12 mouse cellular contexts compared by ENCODE assay signal in the genomic region with DNA sequence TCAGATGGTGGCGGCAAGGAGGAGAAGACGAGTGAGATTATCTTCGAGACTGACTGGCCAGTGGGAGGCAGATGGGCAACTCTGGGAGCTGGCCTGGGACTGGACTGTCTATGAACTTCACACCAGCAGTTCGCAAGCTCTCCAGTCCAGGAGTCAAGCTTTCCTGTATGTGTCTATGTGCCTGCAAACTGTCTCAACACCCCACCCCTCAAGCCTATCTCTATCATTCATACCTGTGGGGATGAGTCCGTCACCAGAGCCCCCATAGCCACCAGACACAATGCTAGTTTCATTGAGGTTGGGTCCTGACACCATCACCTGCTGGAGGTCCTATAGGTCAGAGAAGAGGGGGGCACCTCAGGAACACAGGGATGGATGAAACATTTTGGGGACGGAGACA. TPM values are rescaled to one million over a fixed set of nuclear protein-coding genes. Genes with fewer than 3 reads are reported as not detected.
DNase-seq lines count a peak whose midpoint lies in the region; ATAC-seq and TF ChIP-seq lines count a peak whose summit lies in the region.
"Had no signal": no experiment of that assay in that cellular context is flagged by ENCODE, and none has a peak within 500 bp of the region (broad histone marks: within the 10 kb centered on the region; RNA-seq: fewer than 3 reads in every experiment).

No protein-coding gene starts in this region.

- ATAC-seq in heart, postnatal 0 days (ENCODE audit: insufficient read depth, low read depth), result no peak
- ATAC-seq in lung, embryonic 15.5 days (ENCODE audit: borderline replicate concordance, extremely low read depth, low FRiP score, low TSS enrichment), result no peak

- H3K4me3 ChIP-seq in heart, postnatal 0 days (ENCODE audit: low read depth, low read length), result no peak overlapping the region
- H3K4me3 ChIP-seq in lung, embryonic 15.5 days, result no peak overlapping the region
- H3K4me3 ChIP-seq in myocyte, result peak overlapping the region; percentile 96

- H3K27me3 ChIP-seq in heart, postnatal 0 days (ENCODE audit: control insufficient read depth, insufficient read depth, low read length), result no peaks in the 10 kb centered on the region
- no peaks in the 10 kb centered on the region for H3K27me3 ChIP-seq in lung, embryonic 15.5 days
- no peaks in the 10 kb centered on the region for H3K27me3 ChIP-seq in myocyte (ENCODE audit: control insufficient read depth, insufficient read depth, insufficient read length)

- H3K79me2 ChIP-seq in myocyte (ENCODE audit: control insufficient read depth, insufficient read depth), result peaks cover 25% of the 10 kb centered on the region

- H3K9ac ChIP-seq in heart, postnatal 0 days (replicated peaks; ENCODE audit: low read depth, low read length), result no peak overlapping the region
- no peak overlapping the region for H3K9ac ChIP-seq in lung, embryonic 15.5 days
- H3K9ac ChIP-seq: midbrain, embryonic 12.5 days had no signal

- no peak overlapping the region for H3ac ChIP-seq in myocyte (ENCODE audit: control insufficient read depth, insufficient read length)

- TF ChIP-seq EP300 in heart, postnatal 0 days (IDR thresholded peaks at IDR 0.05; ENCODE audit: low read depth), result no peak

- DNase-seq in cerebellum, adult 8-10 months, result peak; percentile 25
- DNase-seq in cerebellum, postnatal 4 days (ENCODE audit: low spot score in 2 of 2), result no peak
- DNase-seq in heart, postnatal 0 days (ENCODE audit: low spot score), result no peak
- DNase-seq in heart, adult 8-10 months (ENCODE audit: low spot score), result no peak
- no peak for DNase-seq in lung, postnatal 36 days
- no peak for DNase-seq in retina, embryonic 14.5 days (ENCODE audit: low spot score)
- DNase-seq: kidney, adult 18-20 months had no signal

- 0 out of 2 replicates have a peak overlapping the region, but pooled peaks have one; percentile 74 for H3K27ac ChIP-seq in heart, postnatal 0 days (ENCODE audit: low read depth)
- no peak overlapping the region for H3K27ac ChIP-seq in lung, embryonic 15.5 days
- H3K27ac ChIP-seq: left cerebral cortex, adult 2 months; midbrain, embryonic 12.5 days had no signal

- H3K9me3 ChIP-seq in heart, postnatal 0 days (replicated peaks; ENCODE audit: control insufficient read depth, low read length), result no peaks in the 10 kb centered on the region
- no peaks in the 10 kb centered on the region for H3K9me3 ChIP-seq in lung, embryonic 15.5 days
- H3K9me3 ChIP-seq: midbrain, embryonic 12.5 days had no signal

- TF ChIP-seq CTCF in heart, postnatal 0 days (IDR thresholded peaks at IDR 0.05; ENCODE audit: low read depth), result no peak

- H3K4me2 ChIP-seq in heart, postnatal 0 days (ENCODE audit: low read depth, low read length), result peak overlapping the region; percentile 92; the same call in 1 of the 2 replicates
- H3K4me2 ChIP-seq in lung, embryonic 15.5 days, result peak overlapping the region; percentile 90; the same call in 1 of the 2 replicates
- H3K4me2 ChIP-seq in myocyte (ENCODE audit: low read depth), result peak overlapping the region; percentile 96

- no peak for TF ChIP-seq POLR2A in myocyte (IDR thresholded peaks at IDR 0.05; ENCODE audit: insufficient read length, low read depth)

- peaks cover 40% of the 10 kb centered on the region for H3K36me3 ChIP-seq in heart, postnatal 0 days (replicated peaks; ENCODE audit: control insufficient read depth, insufficient read depth, low read length)
- H3K36me3 ChIP-seq in lung, embryonic 15.5 days, result peaks cover 36% of the 10 kb centered on the region
- H3K36me3 ChIP-seq in myocyte (ENCODE audit: control insufficient read depth, insufficient read depth), result peaks cover 11% of the 10 kb centered on the region

- 84% methylated on average over 6 of the region's 6 CpGs for WGBS in heart, postnatal 0 days
- WGBS in lung, embryonic 15.5 days, result 90% methylated on average over 6 of the region's 6 CpGs

- H3K4me1 ChIP-seq in heart, postnatal 0 days (ENCODE audit: control insufficient read depth, insufficient read depth), result peaks cover 31% of the 10 kb centered on the region
- peaks cover 36% of the 10 kb centered on the region for H3K4me1 ChIP-seq in lung, embryonic 15.5 days

TF ChIP-seq in myocyte, 11 proteins besides CTCF, POLR2A, EP300 and RAD21:
- TF ChIP-seq MAX (IDR thresholded peaks at IDR 0.05; ENCODE audit: low read depth), result no peak
- TF ChIP-seq REST (IDR thresholded peaks at IDR 0.05; ENCODE audit: insufficient read depth, insufficient read length), result no peak
- TF ChIP-seq E2F4 (IDR thresholded peaks at IDR 0.05; ENCODE audit: insufficient read depth), result no peak
- no peak for TF ChIP-seq MYOD1 (IDR thresholded peaks at IDR 0.05; ENCODE audit: control insufficient read depth in 1 of 3, insufficient read length in 2 of 3, low read depth in 2 of 3)
- TF ChIP-seq SRF (IDR thresholded peaks at IDR 0.05; ENCODE audit: control insufficient read depth, insufficient read length, low read depth), result no peak
- TF ChIP-seq CEBPB (IDR thresholded peaks at IDR 0.05; ENCODE audit: insufficient read depth, poor library complexity, severe bottlenecking), result no peak
- TF ChIP-seq MYOG (IDR thresholded peaks at IDR 0.05; ENCODE audit: control insufficient read depth in 1 of 3, insufficient read depth in 1 of 3, insufficient read length in 2 of 3, low read depth in 2 of 3), result no peak
- TF ChIP-seq USF1 (IDR thresholded peaks at IDR 0.05; ENCODE audit: low read depth), result no peak
- TF ChIP-seq TCF12 (IDR thresholded peaks at IDR 0.05; ENCODE audit: insufficient read depth, poor library complexity, severe bottlenecking), result no peak
- no peak for TF ChIP-seq POLR2AphosphoS2 (IDR thresholded peaks at IDR 0.05; ENCODE audit: insufficient read length, low read depth)
- no peak for TF ChIP-seq TCF3 (IDR thresholded peaks at IDR 0.05; ENCODE audit: insufficient read length, low read depth)

RNA-seq across cellular contexts. Expression of gene Timm10b, which starts 1.1 kb away (rescaled TPM):
- total RNA-seq in heart, postnatal 0 days (2014; rRNA removed; ENCODE audit: low replicate concordance), result 54.2 and 128 TPM in 2 replicates
- polyA plus RNA-seq in heart, postnatal 0 days (2015; fragmentation: Nextera tagmentation; extraction: Ambion mirVana), result 211 and 213 TPM in 2 replicates
- 10 to 100 TPM; 75.1 to 86.0 (median 79.7) TPM for total RNA-seq in heart, adult 8-10 months (2022)
- polyA plus RNA-seq in lung, embryonic 15.5 days (2015; fragmentation: Nextera tagmentation; extraction: Ambion mirVana), result 187 TPM in 2 replicates
- polyA plus RNA-seq in myocyte (2012; fragmentation: generic; extraction: Trizol), result 154 TPM

RNA-seq across cellular contexts. Expression of gene Arfip2, which starts 1.4 kb away (rescaled TPM):
- total RNA-seq in heart, postnatal 0 days (2014; rRNA removed; ENCODE audit: low replicate concordance), result 53.4 and 80.4 TPM in 2 replicates
- 31.7 and 32.9 TPM in 2 replicates for polyA plus RNA-seq in heart, postnatal 0 days (2015; fragmentation: Nextera tagmentation; extraction: Ambion mirVana)
- 10 to 100 TPM; 11.5 to 14.1 (median 13.0) TPM for total RNA-seq in heart, adult 8-10 months (2022)
- polyA plus RNA-seq in lung, embryonic 15.5 days (2015; fragmentation: Nextera tagmentation; extraction: Ambion mirVana), result 77.3 and 79.1 TPM in 2 replicates
- 28.4 TPM for polyA plus RNA-seq in myocyte (2012; fragmentation: generic; extraction: Trizol)

RNA-seq across cellular contexts. Expression of gene Gm45799, which starts 1.6 kb away (rescaled TPM):
- total RNA-seq in heart, postnatal 0 days (2014; rRNA removed; ENCODE audit: low replicate concordance), result 40.0 and 126 TPM in 2 replicates
- 58.4 and 62.6 TPM in 2 replicates for polyA plus RNA-seq in heart, postnatal 0 days (2015; fragmentation: Nextera tagmentation; extraction: Ambion mirVana)
- total RNA-seq in heart, adult 8-10 months (2022), result 1 to 10 TPM; 1.1 to 6.9 (median 1.8) TPM
- 33.8 and 34.3 TPM in 2 replicates for polyA plus RNA-seq in lung, embryonic 15.5 days (2015; fragmentation: Nextera tagmentation; extraction: Ambion mirVana)
- 56.6 TPM for polyA plus RNA-seq in myocyte (2012; fragmentation: generic; extraction: Trizol)
- total RNA-seq: granulocyte monocyte progenitor cell, adult 5-6 weeks had no signal

RNA-seq across cellular contexts. Expression of gene Trim3, which starts 5.4 kb away (rescaled TPM):
- 32.3 and 56.5 TPM in 2 replicates for total RNA-seq in heart, postnatal 0 days (2014; rRNA removed; ENCODE audit: low replicate concordance)
- 18.0 and 18.1 TPM in 2 replicates for polyA plus RNA-seq in heart, postnatal 0 days (2015; fragmentation: Nextera tagmentation; extraction: Ambion mirVana)
- 10 to 100 TPM; 21.2 to 26.8 (median 23.5) TPM for total RNA-seq in heart, adult 8-10 months (2022)
- 54.9 and 59.9 TPM in 2 replicates for polyA plus RNA-seq in lung, embryonic 15.5 days (2015; fragmentation: Nextera tagmentation; extraction: Ambion mirVana)
- polyA plus RNA-seq in myocyte (2012; fragmentation: generic; extraction: Trizol), result 42.8 TPM

RNA-seq across cellular contexts. Expression of gene Dnhd1, which starts 11.9 kb away (rescaled TPM):
- total RNA-seq in heart, postnatal 0 days (2014; rRNA removed; ENCODE audit: low replicate concordance), result 0.04 and 1.9 TPM in 2 replicates
- polyA plus RNA-seq in heart, postnatal 0 days (2015; fragmentation: Nextera tagmentation; extraction: Ambion mirVana), result 0.03 and 0.36 TPM in 2 replicates
- total RNA-seq in heart, adult 8-10 months (2022), result under 1 TPM; 0.20 to 0.73 (median 0.61) TPM
- 1.1 TPM in 2 replicates for polyA plus RNA-seq in lung, embryonic 15.5 days (2015; fragmentation: Nextera tagmentation; extraction: Ambion mirVana)
- 0.68 TPM for polyA plus RNA-seq in myocyte (2012; fragmentation: generic; extraction: Trizol)
